Mouse (Mus musculus) spleen, postnatal 36 days (tissue): ENCODE data around the gene Lonrf2.

Experiments used
- DNase-seq, 2 experiments: peaks; one replicate each; pipeline ENCODE4 v3.0.0; 2022; ENCODE audit warnings: low spot score in 2 of 2, mixed read lengths in 1 of 2

Lonrf2 gene

DNA sequence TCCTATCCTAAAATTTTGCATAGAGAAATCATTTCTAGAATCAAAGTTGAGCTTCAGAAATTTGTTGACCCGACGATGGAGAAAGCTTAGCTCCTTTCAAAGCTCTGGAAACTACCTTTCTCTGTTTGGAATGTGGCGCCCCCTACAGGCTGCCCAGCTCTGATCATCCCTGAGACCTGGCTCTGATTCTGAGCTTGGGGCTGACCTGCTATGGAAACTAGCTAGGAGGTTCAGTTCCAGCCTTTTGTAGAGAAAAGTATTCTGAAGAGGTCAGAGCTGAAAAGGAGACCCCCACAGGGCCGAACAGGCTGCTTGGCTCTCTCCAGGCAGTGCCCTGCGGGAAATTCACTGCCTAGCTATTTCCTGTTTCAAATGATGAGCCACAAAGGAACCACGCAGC lies 66.6 kb downstream of the Lonrf2 start:
- peak; percentile 36 to 43 for DNase-seq

DNA sequence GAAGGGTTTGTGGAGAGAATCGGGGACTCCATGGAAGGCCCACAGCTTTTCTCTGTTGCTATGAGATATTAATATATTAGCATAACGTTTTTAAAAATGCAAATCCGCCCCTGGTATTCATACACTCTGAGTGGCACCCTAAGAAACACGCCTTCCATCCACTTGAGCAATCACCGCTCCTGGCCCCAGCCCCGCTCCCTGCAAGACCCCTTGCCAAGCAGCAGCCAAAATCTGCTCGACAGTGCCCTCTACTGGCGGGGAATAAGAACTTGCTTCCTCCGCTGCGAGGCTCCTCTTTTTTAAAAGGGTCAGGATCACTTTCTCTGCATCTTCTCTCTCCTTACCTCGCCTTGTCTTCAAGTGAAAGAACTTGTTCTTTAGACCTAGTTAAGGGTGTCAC lies 68.7 kb downstream of the Lonrf2 start:
- DNase-seq = peak; percentile 52 to 53

DNA sequence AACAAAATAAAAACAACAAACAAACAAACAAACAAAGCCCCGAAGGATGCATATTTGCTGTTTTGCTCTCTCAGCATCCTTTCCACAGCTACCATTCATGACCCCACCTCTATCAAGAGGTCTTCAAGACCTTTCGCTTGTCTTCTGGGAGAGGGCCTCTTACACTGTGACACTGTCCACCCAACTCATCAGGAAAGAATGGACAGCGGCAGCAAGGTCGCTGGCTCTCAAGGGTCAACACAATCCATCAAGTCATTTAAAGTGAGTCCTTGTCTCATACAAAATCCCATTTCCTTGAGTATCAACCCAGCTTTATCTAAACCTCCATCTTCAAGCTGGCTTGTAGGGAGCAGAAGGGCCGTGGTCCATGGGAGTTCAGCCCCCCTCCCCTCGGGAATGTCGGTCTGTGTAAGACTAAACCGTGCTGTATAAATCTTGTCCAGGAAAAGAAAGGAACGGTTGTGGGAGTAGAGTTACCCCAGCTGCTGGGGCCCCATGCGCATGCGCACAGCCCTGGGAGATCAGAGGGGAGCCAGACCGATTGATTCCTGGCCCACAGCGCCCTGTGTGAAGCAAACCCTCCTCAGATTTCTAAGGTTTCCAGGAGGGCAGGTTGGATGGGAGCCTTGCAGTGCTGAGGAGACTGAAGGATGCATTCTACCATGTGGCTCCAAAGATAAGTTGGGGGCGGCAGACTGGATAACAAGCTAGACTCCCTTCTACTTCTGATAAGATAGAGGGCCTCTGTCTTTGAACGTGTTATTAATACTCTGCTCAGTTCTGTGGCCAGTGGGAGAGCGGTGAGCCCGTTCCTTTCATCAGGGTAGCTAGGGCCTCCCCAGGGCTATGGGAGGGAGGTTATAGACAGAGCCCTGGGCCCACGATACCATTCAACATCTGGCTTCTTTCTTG lies 69.6 kb downstream of the Lonrf2 start:
- no peak for DNase-seq

DNA sequence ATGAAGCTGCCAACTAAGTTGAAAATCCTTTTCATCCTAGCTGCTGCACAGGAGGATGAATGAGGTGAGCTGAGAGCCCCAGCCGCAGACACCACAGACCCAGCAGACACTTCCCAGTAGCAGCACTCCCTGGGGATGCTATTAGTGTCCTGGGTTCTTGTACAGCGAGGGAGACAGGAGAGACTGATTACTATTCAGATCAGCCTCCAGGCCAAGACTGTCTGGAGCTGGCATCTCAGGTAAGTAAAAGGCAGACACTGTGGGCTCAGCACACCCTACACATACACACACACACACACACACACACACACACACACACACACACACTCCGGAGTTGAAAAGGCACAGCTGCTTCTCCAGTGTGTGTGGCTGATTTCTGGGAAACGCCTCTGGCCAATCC lies 70.3 kb downstream of the Lonrf2 start:
- no peak for DNase-seq

DNA sequence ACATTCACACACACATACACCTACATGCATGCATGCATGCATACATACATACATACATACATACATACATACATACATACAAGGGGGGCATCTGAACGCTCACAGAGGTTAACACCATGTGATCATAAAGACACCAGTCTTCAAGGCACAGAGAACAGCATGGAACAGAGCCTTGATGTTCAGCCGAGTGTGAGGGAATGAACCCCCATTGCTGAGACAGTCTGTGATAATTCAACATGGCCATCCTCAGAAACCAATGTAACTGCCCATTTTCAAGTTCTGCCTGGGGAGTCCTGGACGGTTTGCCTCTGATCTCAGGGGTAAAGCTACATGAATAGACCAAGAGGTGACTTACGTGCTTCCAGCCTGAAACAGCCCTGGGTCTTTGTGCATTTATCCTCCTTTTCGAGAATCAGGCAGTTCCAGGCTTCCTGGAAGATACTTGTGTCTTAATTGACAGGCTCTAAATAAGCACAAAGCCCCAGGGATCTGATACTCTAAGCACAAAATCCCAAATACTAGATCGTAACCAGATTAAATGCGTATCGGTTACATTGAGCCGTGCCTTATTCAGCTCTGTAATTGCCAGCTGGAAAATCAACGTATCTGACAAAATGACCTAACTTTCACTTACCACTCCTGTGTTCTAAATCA lies 72.4 kb downstream of the Lonrf2 start:
- no peak for DNase-seq

DNA sequence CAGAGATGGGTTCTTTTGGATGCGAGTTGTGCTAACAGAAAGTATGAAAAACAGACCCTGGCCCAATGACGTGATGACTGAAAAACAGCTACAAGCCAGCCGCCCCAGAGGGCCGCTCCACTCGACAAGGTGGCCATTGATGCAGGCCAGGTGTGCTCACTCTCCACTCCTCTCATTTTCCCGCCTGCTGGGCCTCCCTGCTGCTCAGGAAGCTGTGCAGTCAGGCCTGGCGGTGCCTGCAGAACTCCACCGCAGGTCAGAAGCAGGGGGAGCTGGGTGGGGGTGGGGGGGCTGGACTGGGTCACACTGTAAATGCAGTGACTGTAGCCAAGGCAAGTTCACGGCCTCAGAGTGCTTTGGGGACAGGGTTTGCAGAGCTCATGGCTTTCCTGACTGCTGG lies 76.1 kb downstream of the Lonrf2 start:
- DNase-seq = no peak

DNA sequence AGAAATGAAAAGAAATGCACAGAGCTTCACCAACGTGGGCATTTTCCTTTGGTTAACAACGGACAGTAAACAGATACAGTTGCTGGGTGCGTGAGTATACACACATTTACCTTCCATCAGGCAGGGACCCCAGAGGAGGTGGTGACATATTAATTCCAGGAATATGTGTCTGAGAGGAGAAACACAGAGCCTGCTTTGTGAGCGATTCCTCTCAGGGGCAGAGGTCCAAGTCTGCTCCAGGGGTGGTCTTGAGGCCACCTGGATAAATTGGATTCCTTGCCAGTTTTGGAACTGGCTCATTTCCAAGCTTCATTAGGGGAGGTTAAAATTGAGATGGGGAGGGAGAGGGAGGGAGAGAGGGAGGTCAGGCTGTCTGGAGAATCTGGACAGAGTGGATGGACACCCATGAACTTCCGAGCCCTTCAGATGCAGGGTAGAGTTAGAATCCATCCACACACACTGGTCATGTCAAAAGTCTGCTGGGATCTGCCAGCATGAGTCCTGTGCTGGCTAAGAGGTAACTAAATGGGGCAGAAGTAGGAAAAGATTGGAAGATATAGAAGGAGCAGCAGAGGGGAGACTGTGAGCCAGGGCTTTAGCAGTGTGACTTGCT lies 78.6 kb downstream of the Lonrf2 start:
- DNase-seq = no peak

DNA sequence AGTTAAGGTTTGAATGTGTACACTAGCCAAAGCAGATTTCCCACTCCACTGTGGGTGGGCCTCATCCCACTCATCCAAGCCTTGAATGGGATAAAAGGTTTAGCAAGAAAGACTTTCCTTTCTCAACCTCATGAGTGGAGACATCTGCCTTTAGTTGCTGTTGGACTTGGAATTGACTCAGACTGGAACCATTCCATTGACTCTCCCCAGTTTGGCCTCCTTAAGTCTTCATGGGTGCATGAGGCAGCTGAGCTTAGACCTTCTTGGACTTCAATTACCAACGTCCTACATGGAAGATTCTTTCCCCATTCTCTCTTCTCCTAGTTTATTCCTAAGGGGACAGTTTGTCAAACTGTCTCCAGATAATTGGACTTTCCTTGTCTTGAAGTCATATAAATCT lies 92.6 kb downstream of the Lonrf2 start:
- no peak for DNase-seq
